1 mouse cellular context compared by ENCODE assay signal in the genomic region with DNA sequence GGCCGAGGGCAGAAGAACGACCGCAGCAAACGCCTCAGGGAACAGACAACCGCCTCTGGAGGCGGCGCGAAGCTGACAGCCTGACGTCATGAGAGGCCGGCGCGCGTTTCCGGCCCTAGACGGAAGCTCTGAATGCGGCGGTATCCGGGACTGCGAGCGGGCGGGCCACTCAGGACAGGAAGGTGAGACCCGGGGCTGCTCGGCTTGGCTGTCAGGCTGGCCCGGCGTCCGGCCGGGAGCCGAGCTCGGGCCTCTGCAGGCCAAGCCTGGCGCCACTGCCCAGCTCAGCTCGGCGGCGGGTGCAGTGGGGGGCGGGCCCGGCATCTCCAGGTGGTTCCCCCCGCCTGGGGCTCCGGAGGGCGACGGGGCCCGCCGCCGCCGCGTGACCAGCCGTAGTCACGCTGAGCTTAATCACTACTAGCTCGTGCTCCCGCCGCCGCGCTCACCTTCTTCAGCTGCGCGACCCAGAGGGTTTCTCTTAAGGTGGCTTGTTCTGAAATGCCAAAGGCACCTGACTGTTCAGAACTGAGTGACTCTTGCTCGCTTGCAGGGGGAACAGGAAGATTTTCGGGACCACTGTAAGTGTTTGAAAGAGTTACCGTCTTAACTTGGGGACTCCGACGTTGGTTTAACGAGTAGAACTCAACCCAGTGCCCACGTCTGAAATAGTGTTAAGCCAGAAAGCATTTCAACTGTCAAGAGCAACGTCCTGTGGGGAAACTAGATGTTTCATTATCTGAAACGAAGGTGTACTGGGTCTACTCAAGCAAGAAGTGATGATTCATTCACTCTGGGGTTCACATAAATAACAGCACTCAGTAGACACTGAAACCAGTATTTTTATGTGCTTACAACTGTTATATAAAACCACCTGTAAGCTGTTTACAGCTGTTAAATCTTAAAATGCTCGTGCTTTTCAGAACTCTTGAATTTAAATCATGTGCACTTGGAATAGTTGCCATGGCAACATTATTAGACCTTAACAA.
TF ChIP-seq lines count a peak whose summit lies in the region.

Gene Moap1 (minus strand): TSS at position 73 of the 986 bp plus-strand sequence.
Gene Tmem251 (plus strand): TSS at position 174 of the 986 bp plus-strand sequence.

TF ChIP-seq in CH12.LX, 34 proteins besides CTCF, POLR2A, EP300 and RAD21:
- TF ChIP-seq RCOR1 (conservative IDR thresholded peaks at IDR 0.05; ENCODE audit: low read depth, low read length) (peak; percentile 72; the same call in 1 of the 2 replicates), NELFE (IDR thresholded peaks at IDR 0.05; ENCODE audit: low read depth, low read length) (peak; percentile 78), UBTF (IDR thresholded peaks at IDR 0.05; ENCODE audit: low read depth, low read length) (peak; percentile 57; the same call in 1 of the 2 replicates), MYC (IDR thresholded peaks at IDR 0.05; ENCODE audit: low read depth, low read length) (0 out of 2 replicates have a peak, but pooled peaks have one; percentile 43), SMC3 (IDR thresholded peaks at IDR 0.05; ENCODE audit: low read depth, low read length) (no peak), MAX (IDR thresholded peaks at IDR 0.05; ENCODE audit: low read length) (peak; percentile 68), BHLHE40 (IDR thresholded peaks at IDR 0.05; ENCODE audit: low read depth, low read length) (peak; percentile 87), TBP (conservative IDR thresholded peaks at IDR 0.05; ENCODE audit: low read depth, low read length) (peak; percentile 37; the same call in 1 of the 2 replicates), KAT2A (IDR thresholded peaks at IDR 0.05; ENCODE audit: insufficient replicate concordance, low read length) (0 out of 2 replicates have a peak, but pooled peaks have one; percentile 46), JUND (conservative IDR thresholded peaks at IDR 0.05; ENCODE audit: low read depth, low read length) (no peak), SIN3A (IDR thresholded peaks at IDR 0.05; ENCODE audit: low read length) (peak; percentile 92), MAFK (IDR thresholded peaks at IDR 0.05; ENCODE audit: insufficient replicate concordance, low read length) (no peak), JUN (IDR thresholded peaks at IDR 0.05; ENCODE audit: insufficient read depth, low read depth, low read length) (no peak), POLR2AphosphoS2 (IDR thresholded peaks at IDR 0.05; ENCODE audit: low read depth, low read length) (peak; percentile 76; the same call in 1 of the 2 replicates), E2F4 (IDR thresholded peaks at IDR 0.05; ENCODE audit: insufficient replicate concordance, low read depth, low read length) (0 out of 2 replicates have a peak, but pooled peaks have one; percentile 66), MXI1 (IDR thresholded peaks at IDR 0.05; ENCODE audit: low read depth, low read length) (peak; percentile 81), ZKSCAN1 (IDR thresholded peaks at IDR 0.05; ENCODE audit: borderline replicate concordance, low read depth, low read length) (no peak), ZNF384 (IDR thresholded peaks at IDR 0.05; ENCODE audit: low read depth, low read length) (no peak), ZC3H11A (IDR thresholded peaks at IDR 0.05; ENCODE audit: low read depth, low read length) (no peak), MAZ (IDR thresholded peaks at IDR 0.05; ENCODE audit: low read depth, low read length) (no peak), ELF1 (IDR thresholded peaks at IDR 0.05; ENCODE audit: low read depth, low read length) (peak; percentile 86), CHD1 (IDR thresholded peaks at IDR 0.05; ENCODE audit: low read depth, low read length) (no peak), USF2 (conservative IDR thresholded peaks at IDR 0.05; ENCODE audit: low read depth, low read length) (no peak), TCF12 (IDR thresholded peaks at IDR 0.05; ENCODE audit: low read depth, low read length) (peak; percentile 81), MEF2A (IDR thresholded peaks at IDR 0.05; ENCODE audit: borderline replicate concordance, low read depth, low read length) (no peak), IRF4 (IDR thresholded peaks at IDR 0.05; ENCODE audit: low read depth, low read length) (peak; percentile 50; the same call in 1 of the 2 replicates), HCFC1 (IDR thresholded peaks at IDR 0.05; ENCODE audit: low read depth, low read length) (peak; percentile 78), GABPA (IDR thresholded peaks at IDR 0.05; ENCODE audit: insufficient replicate concordance, low read depth, low read length) (0 out of 2 replicates have a peak, but pooled peaks have one; percentile 16), USF1 (IDR thresholded peaks at IDR 0.05; ENCODE audit: low read depth, low read length) (no peak), NRF1 (IDR thresholded peaks at IDR 0.05; ENCODE audit: low read depth, low read length) (no peak), PAX5 (IDR thresholded peaks at IDR 0.05; ENCODE audit: low read length) (no peak), ETS1 (conservative IDR thresholded peaks at IDR 0.05; ENCODE audit: low read depth, low read length) (no peak; the same call in 1 of the 2 replicates), ZMIZ1 (IDR thresholded peaks at IDR 0.05; ENCODE audit: low read depth, low read length) (peak; percentile 88), CHD2 (IDR thresholded peaks at IDR 0.05; ENCODE audit: low read length) (no peak)
